Mouse (Mus musculus) MEL (cell line): ENCODE results near the gene A2ml1. TPM values are rescaled to one million over a fixed set of nuclear protein-coding genes. Genes with fewer than 3 reads are reported as not detected.

ENCODE experiments used
- DNase-seq: peaks from one replicate; pipeline ENCODE4 v3.0.0; 2011; ENCODE audit warnings: low read depth, low spot score
- H3K27ac ChIP-seq: 2 replicates; pipeline ENCODE4 v1.5.1; 2012; ENCODE audit warnings: low read depth, mild to moderate bottlenecking, control low read depth, low read length, moderate library complexity; ENCODE audit not compliant: control insufficient read depth
- H3K27me3 ChIP-seq, 2 experiments: fragments of 150-350 bp in 1 of 2; sonication (generic) in 1 of 2; 2 replicates each; pipeline ENCODE4 v1.6.1; 2012; ENCODE audit warnings: low read length in 2 of 2, mild to moderate bottlenecking in 2 of 2, improper control_type of control experiment in 1 of 2, moderate library complexity in 1 of 2; ENCODE audit not compliant: insufficient read depth in 2 of 2, control insufficient read depth in 1 of 2
- H3K36me3 ChIP-seq, 2 experiments: 2 replicates each; pipeline ENCODE4 v1.6.1; 2012 to 2014; ENCODE audit warnings: low read length in 2 of 2, improper control_type of control experiment in 1 of 2, inconsistent platforms in 1 of 2, mild to moderate bottlenecking in 1 of 2; ENCODE audit not compliant: insufficient read depth in 2 of 2, control insufficient read depth in 1 of 2
- H3K4me1 ChIP-seq, 2 experiments: fragments of 150-350 bp in 1 of 2; sonication (generic) in 1 of 2; 2 replicates each; pipeline ENCODE4 v1.6.1; 2012; ENCODE audit warnings: low read length in 2 of 2, improper control_type of control experiment in 1 of 2, mild to moderate bottlenecking in 1 of 2; ENCODE audit not compliant: insufficient read depth in 2 of 2, control insufficient read depth in 1 of 2
- H3K4me3 ChIP-seq, 2 experiments: fragments of 150-350 bp in 1 of 2; sonication (generic) in 1 of 2; 2 replicates each; pipeline ENCODE4 v1.5.1; 2012; ENCODE audit warnings: low read depth in 2 of 2, low read length in 2 of 2, mild to moderate bottlenecking in 2 of 2, moderate library complexity in 2 of 2, control low read depth in 1 of 2, improper control_type of control experiment in 1 of 2; ENCODE audit not compliant: control insufficient read depth in 1 of 2, insufficient read depth in 1 of 2
- H3K79me2 ChIP-seq: 2 replicates; pipeline ENCODE4 v1.6.1; 2012; ENCODE audit warnings: mild to moderate bottlenecking, low read length, moderate library complexity; ENCODE audit not compliant: control insufficient read depth, poor library complexity, insufficient read depth
- H3K9ac ChIP-seq: 2 replicates; pipeline ENCODE4 v1.6.1; 2012; ENCODE audit warnings: low read depth, mild to moderate bottlenecking, control low read depth, low read length, moderate library complexity; ENCODE audit not compliant: control insufficient read depth, poor library complexity, severe bottlenecking
- H3K9me3 ChIP-seq: fragments of 150-350 bp; sonication (generic); replicated peaks from 2 replicates; pipeline ENCODE4 v1.6.1; 2012; ENCODE audit warnings: mild to moderate bottlenecking, low read length, improper control_type of control experiment, moderate library complexity; ENCODE audit not compliant: insufficient read depth
- BHLHE40 ChIP-seq: IDR thresholded peaks from 2 replicates; pipeline ENCODE4 v1.6.1; 2012; ENCODE audit warnings: low read depth, mild to moderate bottlenecking, inconsistent platforms, low read length, improper control_type of control experiment, borderline replicate concordance
- CHD1 ChIP-seq: IDR thresholded peaks from 2 replicates; pipeline ENCODE4 v1.6.1; 2012; ENCODE audit warnings: low read depth, mild to moderate bottlenecking, inconsistent platforms, low read length, improper control_type of control experiment
- CTCF ChIP-seq, 3 experiments: IDR thresholded peaks in 2 of 3; conservative IDR thresholded peaks in 1 of 3; 2 replicates each; pipeline ENCODE4 v1.5.1; 2011 to 2012; ENCODE audit warnings: low read length in 3 of 3, low read depth in 2 of 3, mild to moderate bottlenecking in 2 of 3, improper control_type of control experiment in 1 of 3, inconsistent platforms in 1 of 3, mixed read lengths in 1 of 3, moderate library complexity in 1 of 3; ENCODE audit not compliant: control insufficient read depth in 1 of 3, insufficient read depth in 1 of 3, poor library complexity in 1 of 3, severe bottlenecking in 1 of 3
- E2F4 ChIP-seq: IDR thresholded peaks from 2 replicates; pipeline ENCODE4 v1.6.1; 2011; ENCODE audit warnings: low read depth, low read length, improper control_type of control experiment, borderline replicate concordance
- GATA1 ChIP-seq: IDR thresholded peaks from 2 replicates; pipeline ENCODE4 v1.6.1; 2011; ENCODE audit warnings: low read depth, low read length, improper control_type of control experiment
- HCFC1 ChIP-seq: IDR thresholded peaks from 2 replicates; pipeline ENCODE4 v1.6.1; 2012; ENCODE audit warnings: low read depth, mild to moderate bottlenecking, inconsistent platforms, low read length, improper control_type of control experiment, moderate library complexity
- MAFK ChIP-seq: IDR thresholded peaks from 2 replicates; pipeline ENCODE4 v1.6.1; 2011; ENCODE audit warnings: low read depth, mild to moderate bottlenecking, low read length, improper control_type of control experiment, borderline replicate concordance
- MAX ChIP-seq: IDR thresholded peaks from 2 replicates; pipeline ENCODE4 v1.6.1; 2011; ENCODE audit warnings: low read length, improper control_type of control experiment
- MAZ ChIP-seq: IDR thresholded peaks from 2 replicates; pipeline ENCODE4 v1.6.1; 2012; ENCODE audit warnings: low read depth, mild to moderate bottlenecking, inconsistent platforms, low read length, improper control_type of control experiment
- POLR2A ChIP-seq, 2 experiments: IDR thresholded peaks; 2 replicates each; pipeline ENCODE4 v1.6.1; 2011 to 2012; ENCODE audit warnings: low read length in 2 of 2, mild to moderate bottlenecking in 2 of 2, control low read depth in 1 of 2, improper control_type of control experiment in 1 of 2, low read depth in 1 of 2, moderate library complexity in 1 of 2; ENCODE audit not compliant: control insufficient read depth in 1 of 2, insufficient read depth in 1 of 2, poor library complexity in 1 of 2
- POLR2AphosphoS2 ChIP-seq: IDR thresholded peaks from 2 replicates; pipeline ENCODE4 v1.6.1; 2011; ENCODE audit warnings: low read length, improper control_type of control experiment
- POLR2AphosphoS5 ChIP-seq: IDR thresholded peaks from 2 replicates; pipeline ENCODE4 v1.6.1; 2012; ENCODE audit warnings: low read depth, borderline replicate concordance, mild to moderate bottlenecking, inconsistent platforms, low read length, moderate library complexity, mixed read lengths
- RAD21 ChIP-seq: IDR thresholded peaks from 2 replicates; pipeline ENCODE4 v1.6.1; 2011; ENCODE audit warnings: mild to moderate bottlenecking, low read depth, low read length, improper control_type of control experiment
- SIN3A ChIP-seq: IDR thresholded peaks from 2 replicates; pipeline ENCODE4 v1.6.1; 2012; ENCODE audit warnings: low read length, improper control_type of control experiment, inconsistent platforms
- TAL1 ChIP-seq: IDR thresholded peaks from 2 replicates; pipeline ENCODE4 v1.6.1; 2012; ENCODE audit warnings: mild to moderate bottlenecking, inconsistent platforms, low read length, moderate library complexity, mixed read lengths
- TBP ChIP-seq: IDR thresholded peaks from 2 replicates; pipeline ENCODE4 v1.8.0; 2011; ENCODE audit warnings: low read depth, low read length, improper control_type of control experiment
- USF2 ChIP-seq, 2 experiments: IDR thresholded peaks; 2 replicates each; pipeline ENCODE4 v1.6.1; 2011 to 2012; ENCODE audit warnings: improper control_type of control experiment in 2 of 2, low read length in 2 of 2, borderline replicate concordance in 1 of 2, inconsistent platforms in 1 of 2, low read depth in 1 of 2, mild to moderate bottlenecking in 1 of 2; ENCODE audit not compliant: insufficient read depth in 1 of 2
- polyA plus RNA-seq, 2 experiments: library from polyadenylated mRNA; stranded (reverse) in 1 of 2; unstranded in 1 of 2; fragments of >175 nt in 1 of 2; fragments of >200 nt in 1 of 2; gene quantifications; 2 replicates each; pipeline versions ENCODE4 v1.2.1 to v1.2.4; 2012; ENCODE audit warnings: low replicate concordance in 2 of 2, low read depth in 1 of 2; ENCODE audit not compliant: insufficient read length in 2 of 2, insufficient read depth in 1 of 2, missing spikeins in 1 of 2
- total RNA-seq: library from RNA; depleted of rRNA; stranded (reverse); fragments of 300-350 nt; gene quantifications from 2 replicates; pipeline ENCODE4 v1.2.3, GENCODE M21; 2012

The A2ml1 gene
- total and polyA plus RNA-seq, 3 experiments = 0.08 to 0.25 TPM; not detected in 1

DNA sequence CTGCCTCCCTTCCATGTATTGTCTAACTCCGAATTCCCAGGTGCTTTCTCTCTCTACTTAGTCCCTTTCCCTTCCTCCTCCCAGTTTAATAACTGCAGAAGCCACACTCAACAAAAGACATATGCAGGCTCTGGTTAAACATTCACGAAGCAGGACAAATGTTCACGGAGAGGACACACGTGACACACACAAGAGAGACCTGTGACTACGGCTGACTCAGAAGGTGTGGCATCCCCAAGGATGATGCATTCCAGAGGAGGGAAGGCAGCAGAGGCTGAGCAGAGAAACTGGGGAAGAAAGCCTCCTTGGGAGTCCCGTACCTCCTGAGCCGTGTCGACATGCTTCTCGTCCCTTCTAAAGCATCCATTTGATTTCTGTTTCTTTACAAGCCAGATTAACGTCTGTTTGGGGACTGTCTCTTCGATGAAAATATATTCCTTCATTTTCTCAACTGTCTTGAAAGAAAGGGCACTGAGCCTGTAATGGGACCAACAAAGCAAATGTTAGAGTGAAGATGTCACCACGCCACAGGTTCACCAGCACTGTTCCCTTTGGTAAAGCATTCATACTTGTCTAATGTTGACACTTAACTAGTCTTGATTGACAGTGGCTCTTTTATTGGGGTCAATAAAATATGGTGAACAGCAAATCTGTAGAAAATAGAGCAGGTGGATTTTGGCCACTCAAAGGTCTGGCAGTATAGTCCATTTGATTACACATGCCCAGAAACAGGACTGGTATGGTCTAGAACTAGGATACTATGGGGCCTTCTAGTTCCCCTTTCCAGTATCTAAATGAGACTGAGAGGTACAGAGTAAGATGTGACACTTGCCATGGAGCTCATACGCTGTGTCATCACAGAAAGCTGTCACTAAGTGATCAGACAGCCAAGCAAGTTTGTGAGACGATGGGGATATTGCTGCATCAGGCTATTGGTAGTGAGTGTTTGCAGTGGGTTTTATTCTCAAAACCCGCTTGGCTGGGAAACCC is 31.6 kb downstream of the A2ml1 start:
- no peaks in the 10 kb centered on the region for H3K36me3 ChIP-seq
- no peak for DNase-seq
- no peaks in the 10 kb centered on the region for H3K79me2 ChIP-seq
- H3K27ac ChIP-seq = no peak overlapping the region
- H3K27me3 ChIP-seq = no peaks in the 10 kb centered on the region
- no peaks in the 10 kb centered on the region for H3K9me3 ChIP-seq
- no peak overlapping the region for H3K9ac ChIP-seq
- no peak overlapping the region for H3K4me3 ChIP-seq
- H3K4me1 ChIP-seq = peaks cover 0 to 4% of the 10 kb centered on the region in 2 experiments; a peak in 1 of 4 replicates
- TF ChIP-seq POLR2AphosphoS5 (no peak), TAL1 (no peak), CTCF (IDR thresholded peaks at IDR 0.05 in 2 of 3, conservative IDR thresholded peaks at IDR 0.05 in 1 of 3; ENCODE audit: control insufficient read depth in 1 of 3, insufficient read depth in 1 of 3, low read depth in 2 of 3, low read length in 3 of 3, poor library complexity in 1 of 3, severe bottlenecking in 1 of 3) (no peak), MAX (no peak), E2F4 (no peak), TBP (no peak), GATA1 (no peak), POLR2AphosphoS2 (no peak), RAD21 (no peak), HCFC1 (no peak), USF2 (IDR thresholded peaks at IDR 0.05; ENCODE audit: borderline replicate concordance in 1 of 2, insufficient read depth in 1 of 2, low read depth in 1 of 2, low read length in 2 of 2) (no peak), SIN3A (no peak)

DNA sequence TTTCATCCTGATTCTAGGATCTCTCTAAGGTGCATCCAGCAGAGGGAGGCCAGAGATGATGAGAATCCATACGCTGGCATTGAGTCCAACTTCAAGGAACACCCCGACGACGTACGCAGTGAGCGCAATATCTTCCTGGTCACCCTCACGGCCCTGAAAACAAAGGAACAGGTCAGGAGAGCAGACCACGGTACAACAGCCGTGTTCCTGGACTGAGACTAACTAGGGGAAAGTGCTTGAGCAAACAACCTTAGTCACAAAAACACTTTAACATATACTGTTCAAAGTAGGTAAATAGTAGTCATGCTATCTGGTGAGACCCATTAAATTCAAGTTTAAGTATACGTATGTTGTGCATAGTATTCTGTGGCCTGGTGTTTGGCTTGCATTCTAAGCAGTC is 32.9 kb downstream of the A2ml1 start:
- H3K4me1 ChIP-seq = no peaks in the 10 kb centered on the region
- H3K9ac ChIP-seq = no peak overlapping the region
- TF ChIP-seq CHD1 (no peak), BHLHE40 (no peak), POLR2A (IDR thresholded peaks at IDR 0.05; ENCODE audit: control insufficient read depth in 1 of 2, insufficient read depth in 1 of 2, low read depth in 1 of 2, low read length in 2 of 2, poor library complexity in 1 of 2) (no peak), RAD21 (no peak), MAFK (no peak), MAZ (no peak)
- no peak overlapping the region for H3K27ac ChIP-seq
- H3K36me3 ChIP-seq = no peaks in the 10 kb centered on the region
- no peaks in the 10 kb centered on the region for H3K27me3 ChIP-seq
- H3K79me2 ChIP-seq = no peaks in the 10 kb centered on the region
- DNase-seq = no peak
- H3K4me3 ChIP-seq = no peak overlapping the region
- no peaks in the 10 kb centered on the region for H3K9me3 ChIP-seq
